Mouse (Mus musculus) layer of hippocampus, adult 18-20 months (tissue): ENCODE measurements at regions not wholly inside any gene's neighbourhood (a gene's known extent, or its start where the extent isn't known, plus 50 kb on each side); places are given as distances from the start of the nearest gene placed in this dataset.
A peak's percentile ranks its signal among the peaks of the same experiment; 100 is the strongest.

ENCODE experiments used
- DNase-seq, 2 experiments: peaks; one replicate each; pipeline ENCODE4 v3.0.0; 2022; ENCODE audit warnings: low spot score in 2 of 2

GRCm38 (mm10) chr1:43633246-43633645 is 97.2 kb upstream of the 1500015O10Rik start:
- DNase-seq, result no peak

- DNase-seq, result peak in 1 of 2 experiments; percentile 50
These were observed 94.7 kb upstream of the 1500015O10Rik start for GRCm38 (mm10) chr1:43635718-43636117.

- DNase-seq, result peak; percentile 67 to 88
These were observed 92.4 kb upstream of the 1500015O10Rik start for GRCm38 (mm10) chr1:43637956-43638355.

- no peak for DNase-seq
These were observed 58.4 kb upstream of the 1500015O10Rik start for GRCm38 (mm10) chr1:43672031-43672430.
